Comparison of ENCODE assay signal across 9 mouse cellular contexts in genomic region chr10:86296111-86296510, GRCm38 (mm10). TPM values are rescaled to one million over a fixed set of nuclear protein-coding genes. Genes with fewer than 3 reads are reported as not detected.
A peak's percentile ranks its signal among the peaks of the same experiment; 100 is the strongest.
DNase-seq lines count a peak whose midpoint lies in the region; ATAC-seq and TF ChIP-seq lines count a peak whose summit lies in the region.
"Had no signal": no experiment of that assay in that cellular context is flagged by ENCODE, and none has a peak within 500 bp of the region (broad histone marks: within the 10 kb centered on the region; RNA-seq: fewer than 3 reads in every experiment).

No protein-coding gene starts in this region.

- WGBS in forebrain, embryonic 13.5 days: 5% methylated on average over 14 of the region's 14 CpGs
- WGBS in liver, postnatal 0 days (ENCODE audit: insufficient replicate concordance): 2% methylated on average over 14 of the region's 14 CpGs
- 5% methylated on average over 14 of the region's 14 CpGs for WGBS in neural tube, embryonic 15.5 days
- WGBS in thymus, adult 2 months: 2% methylated on average over 14 of the region's 14 CpGs

- peak; percentile 47 for ATAC-seq in forebrain, embryonic 13.5 days
- peak; percentile 74 for ATAC-seq in liver, postnatal 0 days
- ATAC-seq in neural tube, embryonic 15.5 days (ENCODE audit: low FRiP score): peak; percentile 68

- TF ChIP-seq CTCF in E14TG2a.4 (conservative IDR thresholded peaks at IDR 0.05; ENCODE audit: low read length): peak; percentile 87
- TF ChIP-seq CTCF in liver, postnatal 0 days (IDR thresholded peaks at IDR 0.05; ENCODE audit: low read depth): peak; percentile 92
- TF ChIP-seq CTCF in thymus, adult 2 months (IDR thresholded peaks at IDR 0.05; ENCODE audit: borderline replicate concordance, control insufficient read depth, extremely low read depth, insufficient read depth, low read length, poor library complexity): peak; percentile 82; the same call in 1 of the 2 replicates

- H3K4me2 ChIP-seq in forebrain, embryonic 13.5 days: peak overlapping the region; percentile 52
- peak overlapping the region; percentile 56 for H3K4me2 ChIP-seq in liver, postnatal 0 days (ENCODE audit: low read depth, low read length)
- H3K4me2 ChIP-seq in neural tube, embryonic 15.5 days: peak overlapping the region; percentile 51

- DNase-seq in c-Kit-positive CD71-positive TER-119-positive erythroid progenitor cells, embryonic 14.5 days (ENCODE audit: low spot score): peak; percentile 45
- peak; percentile 88 for DNase-seq in heart, postnatal 10 days
- peak; percentile 76 for DNase-seq in layer of hippocampus, adult 11-12 months (ENCODE audit: low spot score)
- DNase-seq in liver, postnatal 0 days: peak; percentile 80
- peak; percentile 56 for DNase-seq in thymus, adult 2 months

- intact Hi-C loops in heart, postnatal 10 days (cut with DNase I): loop anchor here (1.0 to 5.0 kb wide), 4 partner anchors 114 to 329 kb away; partner anchors contain the start of gene Fbxo7

- no peak for TF ChIP-seq EP300 in liver, postnatal 0 days (IDR thresholded peaks at IDR 0.05; ENCODE audit: low read depth)

- H3K4me3 ChIP-seq in E14TG2a.4 (replicated peaks; ENCODE audit: low read length): peak overlapping the region; percentile 54
- peak overlapping the region; percentile 12; the same call in 1 of the 2 replicates for H3K4me3 ChIP-seq in forebrain, embryonic 13.5 days
- no peak overlapping the region for H3K4me3 ChIP-seq in liver, postnatal 0 days (ENCODE audit: low read depth, low read length)
- H3K4me3 ChIP-seq in neural tube, embryonic 15.5 days (replicated peaks): no peak overlapping the region
- H3K4me3 ChIP-seq in thymus, adult 2 months (ENCODE audit: control insufficient read depth, insufficient read depth, low read length): no peak overlapping the region
- H3K4me3 ChIP-seq: erythroblast, embryonic 14.5 days had no signal

- no peaks in the 10 kb centered on the region for H3K36me3 ChIP-seq in E14TG2a.4 (ENCODE audit: insufficient read depth, low read length)
- no peaks in the 10 kb centered on the region for H3K36me3 ChIP-seq in forebrain, embryonic 13.5 days (ENCODE audit: poor library complexity, severe bottlenecking)
- no peaks in the 10 kb centered on the region for H3K36me3 ChIP-seq in liver, postnatal 0 days (replicated peaks; ENCODE audit: insufficient read depth, low read length)
- H3K36me3 ChIP-seq in neural tube, embryonic 15.5 days: no peaks in the 10 kb centered on the region
- H3K36me3 ChIP-seq in thymus, adult 2 months (ENCODE audit: control insufficient read depth, insufficient read depth, low read length): no peaks in the 10 kb centered on the region

- peaks cover 33% of the 10 kb centered on the region for H3K4me1 ChIP-seq in E14TG2a.4 (replicated peaks; ENCODE audit: low read depth, low read length)
- H3K4me1 ChIP-seq in forebrain, embryonic 13.5 days: peaks cover 18% of the 10 kb centered on the region
- H3K4me1 ChIP-seq in liver, postnatal 0 days (ENCODE audit: insufficient read depth): peaks cover 12% of the 10 kb centered on the region
- peaks cover 27% of the 10 kb centered on the region for H3K4me1 ChIP-seq in neural tube, embryonic 15.5 days
- peaks cover 3% of the 10 kb centered on the region; the same call in 1 of the 2 replicates for H3K4me1 ChIP-seq in thymus, adult 2 months (replicated peaks; ENCODE audit: control insufficient read depth, insufficient read depth, low read length)

- peak overlapping the region; percentile 39; the same call in 1 of the 2 replicates for H3K9ac ChIP-seq in forebrain, embryonic 13.5 days
- no peak overlapping the region for H3K9ac ChIP-seq in liver, postnatal 0 days (replicated peaks)
- peak overlapping the region; percentile 28; the same call in 1 of the 2 replicates for H3K9ac ChIP-seq in neural tube, embryonic 15.5 days (replicated peaks)

- no peak for TF ChIP-seq POLR2A in thymus, adult 2 months (IDR thresholded peaks at IDR 0.05; ENCODE audit: control insufficient read depth, extremely low read depth, insufficient read depth, low read length, poor library complexity)

- H3K27ac ChIP-seq in forebrain, embryonic 13.5 days: no peak overlapping the region
- H3K27ac ChIP-seq in liver, postnatal 0 days (ENCODE audit: low read depth): no peak overlapping the region
- H3K27ac ChIP-seq in neural tube, embryonic 15.5 days (replicated peaks): no peak overlapping the region
- H3K27ac ChIP-seq in thymus, adult 2 months (ENCODE audit: control insufficient read depth, insufficient read depth, low read length): no peak overlapping the region

- no peaks in the 10 kb centered on the region for H3K9me3 ChIP-seq in E14TG2a.4 (ENCODE audit: low read length)
- H3K9me3 ChIP-seq in forebrain, embryonic 13.5 days (replicated peaks): no peaks in the 10 kb centered on the region
- H3K9me3 ChIP-seq in liver, postnatal 0 days (ENCODE audit: low read length): no peaks in the 10 kb centered on the region
- H3K9me3 ChIP-seq in neural tube, embryonic 15.5 days (replicated peaks): no peaks in the 10 kb centered on the region

- peaks cover 33% of the 10 kb centered on the region for H3K27me3 ChIP-seq in E14TG2a.4 (ENCODE audit: insufficient read depth, low read length)
- H3K27me3 ChIP-seq in forebrain, embryonic 13.5 days: peaks cover 5% of the 10 kb centered on the region; the same call in 1 of the 2 replicates
- peaks cover 16% of the 10 kb centered on the region for H3K27me3 ChIP-seq in liver, postnatal 0 days (ENCODE audit: insufficient read depth, low read length)
- H3K27me3 ChIP-seq in neural tube, embryonic 15.5 days (replicated peaks): no peaks in the 10 kb centered on the region
- H3K27me3 ChIP-seq in thymus, adult 2 months (ENCODE audit: control insufficient read depth, insufficient read depth, low read length): peaks cover 2% of the 10 kb centered on the region; the same call in 1 of the 2 replicates

RNA-seq across cellular contexts. Expression of gene Timp3, which starts 4.1 kb away (rescaled TPM):
- polyA plus RNA-seq in forebrain, embryonic 13.5 days (2015; fragmentation: Nextera tagmentation; extraction: Ambion mirVana): 13.3 and 13.6 TPM in 2 replicates
- 100 to 1,000 TPM; 112 to 223 TPM for total RNA-seq in heart, postnatal 10 days (2021)
- 6.4 and 7.9 TPM in 2 replicates for polyA plus RNA-seq in liver, postnatal 0 days (2015; fragmentation: Nextera tagmentation; extraction: Ambion mirVana)
- polyA plus RNA-seq in neural tube, embryonic 15.5 days (2015; fragmentation: Nextera tagmentation; extraction: Ambion mirVana): 51.6 and 57.1 TPM in 2 replicates
- polyA plus RNA-seq in thymus, adult 2 months (2012; rRNA removed): 30.5 and 39.7 TPM in 2 replicates

Comparison
In these comparisons a context has a peak if more than half of its experiments do, and no peak if none do; other contexts are left out.
1. H3K4me3 ChIP-seq: peak in E14TG2a.4 (single experiment) and forebrain, embryonic 13.5 days (single experiment); none in liver, postnatal 0 days (single experiment), neural tube, embryonic 15.5 days (single experiment) and thymus, adult 2 months (single experiment).
2. Peak in every context shown above with its lines, with median percentiles within 50 percentile points of each other: CTCF ChIP-seq, DNase-seq, ATAC-seq and H3K4me2 ChIP-seq.